Mouse (Mus musculus) thymus, adult 18-20 months (tissue): Measurements from ENCODE around the gene Zkscan6.

Experiments
- DNase-seq, 2 experiments: peaks; one replicate each; pipeline ENCODE4 v3.0.0; 2022; ENCODE audit warnings: mixed read lengths in 2 of 2

The Zkscan6 gene

GRCm38 (mm10) chr11:65806909-65807504 is at the start of gene Zkscan6:
Gene Zkscan6, plus strand, starts transcription at chr11:65807175.
- DNase-seq, result peak; percentile 81 to 89

- DNase-seq, result no peak
Observed at GRCm38 (mm10) chr11:65759350-65759749, 47.6 kb upstream of the Zkscan6 start.

GRCm38 (mm10) chr11:65760912-65761311 is 46.1 kb upstream of the Zkscan6 start:
- DNase-seq, result no peak

DNA sequence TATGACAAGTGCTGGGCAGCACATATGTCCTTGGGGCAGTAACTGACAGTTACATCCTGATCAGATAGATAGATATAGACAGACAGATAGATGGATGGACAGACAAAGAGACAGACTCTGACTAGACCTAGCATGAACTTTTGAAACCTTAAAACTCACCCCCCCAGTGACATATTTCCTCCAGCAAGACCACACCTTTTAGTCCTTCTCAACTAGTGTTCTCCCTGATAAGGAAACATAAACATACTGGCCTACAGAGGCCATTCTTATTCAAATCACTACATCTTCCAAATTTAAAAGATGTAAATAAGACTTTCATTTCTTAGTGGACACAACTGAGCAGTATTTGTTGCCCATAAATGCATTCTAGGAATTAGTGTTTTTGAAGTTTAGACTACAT is 38.5 kb upstream of the Zkscan6 start:
- no peak for DNase-seq

DNA sequence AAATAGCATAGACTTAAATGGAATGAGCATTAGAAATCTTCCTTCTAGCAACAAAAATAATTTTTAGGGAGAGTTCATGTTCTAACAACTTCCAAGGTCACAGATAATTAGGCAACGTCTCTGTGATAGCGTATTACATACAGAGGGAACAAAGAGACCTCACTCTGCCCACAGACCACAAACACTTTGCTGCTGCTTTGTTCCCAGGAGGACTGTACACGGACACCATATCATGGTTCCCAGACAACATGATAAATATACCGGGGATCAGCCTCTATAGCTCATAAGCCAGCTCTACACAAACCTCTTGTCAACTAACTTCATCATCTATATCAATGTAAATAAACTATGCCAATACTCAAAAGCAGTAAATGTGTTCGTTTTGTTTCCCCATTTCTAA is 37.0 kb upstream of the Zkscan6 start:
- DNase-seq, result no peak

DNA sequence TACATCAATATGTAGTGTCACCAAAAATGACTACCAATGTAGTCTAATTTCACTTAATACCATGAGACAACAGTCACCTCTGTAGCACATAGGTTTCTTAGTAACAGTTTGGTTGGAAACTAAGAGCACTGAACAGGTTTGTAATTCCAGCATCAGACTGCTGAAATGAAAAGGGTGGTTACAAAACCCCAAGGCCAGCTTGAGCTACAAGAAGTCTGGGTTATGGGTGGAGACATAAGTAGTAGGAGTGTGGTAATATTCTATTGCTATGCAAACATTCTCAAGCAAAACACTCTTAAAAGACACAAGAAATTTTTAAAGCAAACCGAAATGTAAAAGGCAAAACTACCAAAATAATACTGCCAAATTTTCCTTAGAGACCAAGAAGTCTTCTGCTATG is 35.4 kb upstream of the Zkscan6 start:
- DNase-seq, result no peak

DNA sequence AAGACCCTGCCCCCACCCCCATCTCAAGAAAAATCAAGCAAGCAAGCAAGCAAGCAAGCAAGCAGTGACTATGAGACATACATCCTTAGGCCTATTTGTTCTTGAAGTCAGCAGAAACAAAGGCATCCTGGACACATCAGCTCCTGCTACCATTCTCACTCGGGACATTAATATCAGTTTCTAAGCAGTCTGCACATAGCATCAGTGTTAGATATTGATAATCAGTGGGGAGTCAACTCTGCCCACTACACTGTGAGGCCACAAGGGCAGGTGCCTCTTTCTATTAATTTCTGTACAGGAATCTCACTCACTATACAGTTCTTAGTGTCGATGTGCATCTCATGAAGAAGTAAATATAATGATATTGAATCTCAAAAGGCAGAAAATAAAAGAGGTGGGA is 33.4 kb upstream of the Zkscan6 start:
- DNase-seq, result no peak

DNA sequence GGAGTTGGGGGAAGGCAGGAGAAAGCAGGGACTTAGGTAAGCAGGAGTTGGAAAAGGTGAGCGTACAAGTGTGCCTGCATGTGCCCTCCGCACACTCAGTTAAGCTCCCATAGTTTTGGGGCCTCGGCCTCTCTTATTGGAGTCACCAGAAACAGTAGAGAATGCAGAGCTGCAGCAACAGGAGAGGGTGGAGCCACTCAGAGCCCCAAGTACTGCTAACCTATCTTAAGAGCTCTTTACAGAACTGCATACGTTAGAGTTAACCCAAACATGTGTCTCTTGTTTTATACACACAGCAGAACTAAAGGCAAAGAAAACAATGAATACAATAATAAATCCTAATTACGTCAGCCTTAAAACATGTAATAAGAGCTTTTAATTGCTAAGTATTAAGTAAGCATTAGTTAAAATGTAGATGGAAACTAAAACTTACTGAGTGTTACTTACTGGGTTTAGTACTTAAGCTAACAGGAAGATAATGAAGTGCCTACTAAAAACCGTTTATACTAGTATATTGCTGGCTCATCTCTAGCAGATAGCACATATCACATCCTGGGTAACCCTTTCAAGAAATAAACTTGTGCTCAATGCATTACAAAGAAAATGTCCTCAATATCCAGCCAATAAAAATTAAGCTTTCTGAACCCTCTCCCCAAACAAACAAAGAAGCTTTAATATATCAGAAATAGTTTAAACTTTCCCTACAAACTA is 32.9 kb upstream of the Zkscan6 start:
- no peak for DNase-seq

DNA sequence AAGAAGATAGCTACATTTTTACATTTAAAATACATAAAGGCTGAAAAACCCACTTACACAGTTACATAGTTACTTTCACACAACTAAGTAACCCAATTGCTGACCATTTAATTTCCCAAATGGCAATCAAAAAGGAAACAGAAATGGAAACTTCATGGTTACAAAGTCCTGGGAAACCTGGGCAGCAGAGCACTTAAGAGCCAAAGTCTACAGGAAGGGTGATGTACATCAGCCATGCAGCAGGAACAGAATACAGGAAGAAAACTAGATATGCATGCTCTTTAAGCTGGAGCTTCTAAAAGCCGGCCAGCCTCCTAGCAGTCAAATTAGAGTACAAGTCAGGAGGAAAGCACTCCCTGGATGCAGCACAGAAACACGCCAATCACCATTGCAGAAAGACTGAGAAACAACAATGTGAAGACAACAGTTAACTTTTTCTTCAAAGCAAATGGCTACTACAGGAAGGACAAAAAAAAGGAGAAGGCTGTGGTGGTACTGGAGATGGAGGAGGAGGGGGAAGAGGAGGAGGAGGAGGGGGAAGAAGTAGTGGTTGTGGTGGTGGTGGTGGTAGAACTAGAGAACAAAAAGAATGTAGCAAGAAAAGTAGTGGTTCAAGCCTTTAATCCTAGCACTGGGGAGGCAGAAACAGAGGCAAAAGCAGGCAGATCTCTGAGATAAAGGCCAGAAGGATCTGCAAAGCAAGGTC is 29.9 kb upstream of the Zkscan6 start:
- no peak for DNase-seq

- DNase-seq, result no peak
Observed at GRCm38 (mm10) chr11:65777810-65778209, 29.2 kb upstream of the Zkscan6 start.

- DNase-seq, result no peak
Observed at GRCm38 (mm10) chr11:65779066-65779465, 27.9 kb upstream of the Zkscan6 start.

DNA sequence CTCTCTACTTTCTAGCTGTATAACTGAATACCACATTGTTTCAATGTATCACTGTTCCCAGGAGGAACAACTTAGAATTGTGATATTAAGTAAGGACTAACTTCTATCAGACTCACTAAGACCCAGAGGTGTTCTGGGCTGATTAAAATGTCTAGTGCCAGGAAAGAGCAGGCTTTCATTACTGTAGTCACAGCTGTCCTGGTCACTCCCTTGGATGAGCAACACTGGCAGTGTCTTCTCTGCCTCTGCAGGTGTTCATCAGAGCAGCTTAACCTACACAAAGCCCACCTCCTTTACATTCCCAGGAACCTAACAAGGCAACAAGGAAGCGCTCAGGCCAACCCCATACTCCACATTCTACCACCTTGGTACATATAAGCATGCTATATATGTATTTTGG is 27.4 kb upstream of the Zkscan6 start:
- no peak for DNase-seq

DNA sequence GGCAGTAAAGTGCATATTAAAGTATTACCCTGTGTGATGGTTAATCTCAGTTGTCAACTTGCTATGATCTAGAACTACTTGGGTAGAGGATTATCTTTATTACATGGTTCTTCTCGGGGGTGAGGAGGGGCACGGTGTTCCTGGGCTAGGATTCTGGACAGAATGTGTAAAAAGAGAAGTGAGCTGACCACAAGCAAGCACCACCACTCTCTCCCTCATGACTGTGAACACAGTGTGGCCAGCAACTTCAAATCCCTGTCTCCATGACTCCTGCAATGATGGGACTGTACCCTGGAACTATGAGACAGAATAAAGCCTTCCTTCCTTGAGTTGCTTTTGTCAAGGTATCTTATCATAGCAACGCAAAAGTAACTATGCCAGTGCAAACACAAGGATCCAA is 25.4 kb upstream of the Zkscan6 start:
- DNase-seq, result no peak

DNA sequence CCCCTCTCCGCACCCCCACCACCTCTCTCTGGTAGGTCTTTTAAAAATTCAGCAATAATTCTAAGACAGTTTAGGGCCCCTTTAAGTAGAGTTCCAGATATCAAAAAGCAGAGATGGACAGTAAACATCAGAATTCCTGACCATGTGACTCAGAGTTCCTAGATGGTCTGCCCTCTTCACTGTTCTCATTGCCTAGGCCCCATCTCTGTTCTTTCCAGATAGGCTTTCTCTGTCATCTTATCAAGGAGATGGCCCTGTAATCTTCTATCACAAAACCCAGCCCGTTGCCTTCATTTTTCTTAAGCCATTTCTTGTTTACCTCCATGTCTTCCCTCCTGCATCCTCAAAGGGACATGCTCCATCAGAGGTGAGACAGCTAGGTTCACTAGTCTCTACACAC is 20.8 kb upstream of the Zkscan6 start:
- DNase-seq, result no peak

DNA sequence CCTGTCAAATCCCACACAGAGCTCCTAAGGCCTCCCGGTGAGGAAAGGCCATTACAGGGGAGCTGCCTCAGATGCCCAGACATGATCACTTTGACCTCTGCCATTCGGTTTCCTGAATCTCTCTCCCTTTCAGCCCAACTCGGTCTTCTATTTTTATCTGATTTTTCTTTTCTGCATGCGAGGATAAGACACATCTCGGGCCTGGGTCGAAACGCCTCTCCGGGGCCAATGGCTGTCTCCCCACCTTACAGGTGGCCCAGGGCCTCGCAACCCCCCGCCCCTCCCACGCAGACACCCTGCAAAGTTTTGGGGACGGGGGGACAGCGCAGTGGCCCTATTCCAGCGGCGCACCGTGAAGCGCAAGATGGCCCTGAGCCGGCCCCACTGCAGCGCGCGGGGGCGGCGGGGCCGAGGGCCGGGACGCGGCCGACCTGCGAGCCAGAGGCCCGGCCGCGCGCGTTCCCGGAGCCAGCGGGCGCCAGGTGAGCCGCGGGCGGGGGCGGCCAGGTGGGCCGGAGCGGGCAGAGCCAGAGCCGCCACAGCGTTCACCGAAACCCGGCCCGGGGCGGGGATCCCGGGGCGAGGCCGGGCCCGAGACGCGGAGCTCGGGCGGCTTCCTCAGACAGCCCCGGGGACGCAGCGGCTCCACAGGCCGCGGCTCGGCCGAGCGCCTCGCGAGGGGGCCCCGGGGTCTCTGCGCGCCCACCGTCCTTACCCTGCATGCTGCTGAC is 19.4 kb upstream of the Zkscan6 start:
- DNase-seq, result peak; percentile 21 to 25

DNA sequence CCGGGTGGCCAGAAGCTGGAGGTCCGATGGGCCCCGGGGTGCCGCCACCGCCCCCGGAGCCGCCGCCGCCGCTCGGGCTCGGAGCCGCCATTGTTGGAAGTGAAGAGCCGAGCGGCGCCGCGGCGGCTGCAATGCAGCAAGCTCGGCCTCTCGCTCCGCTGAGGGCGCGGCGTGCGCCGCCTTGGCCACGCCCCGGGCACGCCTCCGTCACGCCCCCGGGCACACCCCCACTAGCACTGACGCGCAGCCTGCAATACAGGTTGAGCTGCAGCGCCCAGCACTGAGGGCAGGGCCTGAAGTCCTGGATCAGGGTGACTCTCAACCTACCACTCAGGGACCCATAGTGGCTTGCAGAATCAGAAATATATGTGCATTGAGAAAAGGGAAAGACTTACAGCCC is 18.8 kb upstream of the Zkscan6 start, which contains the start of gene Map2k4:
Map2k4 (minus strand) TSS at position 144 of the 400 bp plus-strand sequence.
- DNase-seq, result peak; percentile 83 to 85

GRCm38 (mm10) chr11:65794428-65795219 is 12.4 kb upstream of the Zkscan6 start:
- DNase-seq, result no peak

DNA sequence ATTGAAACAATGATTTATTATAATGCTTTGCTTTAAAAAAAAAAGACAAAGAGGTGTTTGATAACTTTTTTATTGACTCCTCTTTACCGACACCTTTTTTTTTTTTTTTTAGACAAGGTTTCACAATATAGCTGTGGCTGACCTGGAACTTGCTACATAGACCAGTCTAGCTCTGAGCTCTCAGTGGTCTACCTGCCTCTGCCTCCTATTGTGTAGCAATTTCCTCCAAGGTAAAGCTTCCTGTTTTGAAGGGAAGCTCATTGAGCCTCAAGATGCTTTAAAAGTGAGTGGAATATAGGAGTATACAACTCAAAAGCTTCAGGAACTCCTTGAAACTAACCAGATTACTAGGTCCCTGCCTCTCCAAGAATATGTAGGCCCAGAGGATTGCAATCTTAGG is 11.1 kb upstream of the Zkscan6 start:
- no peak for DNase-seq

DNA sequence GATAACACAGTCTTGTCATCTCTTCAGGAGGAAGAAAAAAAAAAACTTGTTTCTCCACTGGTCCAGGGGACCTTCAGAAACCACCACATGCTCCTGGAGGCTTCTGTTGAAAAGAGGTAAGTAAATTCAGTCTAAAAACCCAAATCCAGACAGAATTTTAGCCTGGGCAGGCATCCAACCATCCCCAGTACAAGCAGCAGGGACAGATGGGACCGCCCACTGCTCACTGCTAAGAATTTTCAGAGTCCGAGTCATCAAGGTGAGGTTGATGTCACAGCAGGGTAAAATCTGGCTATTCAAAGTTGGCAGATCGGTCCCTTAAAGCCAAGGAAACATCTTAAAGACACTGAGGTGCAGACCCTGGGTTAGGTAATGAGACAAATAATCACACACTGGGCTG is 5.1 kb upstream of the Zkscan6 start:
- DNase-seq, result no peak

DNA sequence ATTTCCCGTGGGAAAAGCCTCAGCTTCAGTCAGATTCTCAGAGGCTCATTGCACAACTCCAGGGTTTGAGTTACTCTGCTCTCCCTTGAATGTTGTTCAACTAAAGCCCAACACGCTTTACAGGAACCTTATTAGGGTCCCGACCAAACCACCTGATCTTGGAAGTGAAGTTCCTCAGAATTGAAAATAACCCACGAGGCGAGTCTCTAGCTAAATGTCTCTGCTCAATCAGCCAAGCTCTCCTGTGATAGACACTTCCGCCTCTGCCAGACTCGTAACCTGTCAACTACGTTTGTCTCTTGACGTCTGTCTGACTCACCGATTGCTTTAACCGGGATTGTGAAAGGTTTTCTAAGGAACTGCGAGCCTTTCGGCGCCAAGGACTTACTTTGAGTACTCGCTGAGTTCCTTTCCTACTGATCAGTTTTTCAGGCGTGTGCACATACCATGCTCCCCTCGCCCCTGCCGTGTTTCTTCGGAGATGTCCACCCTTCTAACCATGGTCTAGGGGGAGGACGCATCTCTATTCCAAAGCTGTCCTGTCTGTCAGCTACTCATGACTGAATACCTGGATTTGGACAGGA is 562 bp upstream of the Zkscan6 start:
- DNase-seq, result peak; percentile 9 to 47

DNA sequence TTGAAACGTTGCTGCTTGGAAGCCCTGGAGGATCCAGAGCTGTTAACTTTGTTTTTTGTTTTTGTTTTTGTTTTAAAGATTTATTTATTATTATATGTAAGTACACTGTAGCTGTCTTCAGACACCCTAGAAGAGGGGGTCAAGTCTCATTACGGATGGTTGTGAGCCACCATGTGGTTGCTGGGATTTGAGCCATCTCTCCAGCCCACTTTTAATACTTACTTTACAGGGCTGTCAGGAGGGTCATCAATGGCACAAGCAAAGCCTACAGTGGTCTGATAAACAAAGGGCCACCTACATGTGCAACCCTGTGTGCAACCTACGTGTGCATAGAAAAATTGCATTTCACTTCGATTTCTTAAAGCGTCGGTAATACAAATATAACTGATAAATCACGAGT is 626 bp downstream of the Zkscan6 start:
- no peak for DNase-seq

GRCm38 (mm10) chr11:65812088-65812487 is 5.1 kb downstream of the Zkscan6 start:
- DNase-seq, result no peak
